Mouse (Mus musculus) hindbrain, embryonic 12.5 days (tissue): ENCODE measurements around the gene Lrtm2. TPM values are rescaled to one million over a fixed set of nuclear protein-coding genes. Genes with fewer than 3 reads are reported as not detected.
A peak's percentile ranks its signal among the peaks of the same experiment; 100 is the strongest.

Experiments
- ATAC-seq: fragments of 200-750 bp; cut with Nextera tagmentation; 2 replicates; pipeline ENCODE4 v1.8.0; 2017; ENCODE audit warnings: moderate TSS enrichment; ENCODE audit not compliant: low FRiP score
- H3K27ac ChIP-seq: fragments of 300-500 bp; sonication (generic); 2 replicates; pipeline ENCODE4 v1.5.1; 2016; ENCODE audit warnings: mild to moderate bottlenecking
- H3K27me3 ChIP-seq: fragments of 300-500 bp; sonication (generic); 2 replicates; pipeline ENCODE4 v1.6.1; 2016; ENCODE audit warnings: mild to moderate bottlenecking
- H3K36me3 ChIP-seq: fragments of 300-500 bp; sonication (generic); 2 replicates; pipeline ENCODE4 v1.6.1; 2016; ENCODE audit warnings: mild to moderate bottlenecking
- H3K4me1 ChIP-seq: fragments of 300-500 bp; sonication (generic); 2 replicates; pipeline ENCODE4 v1.6.1; 2016
- H3K4me2 ChIP-seq: fragments of 300-500 bp; sonication (generic); replicated peaks from 2 replicates; pipeline ENCODE4 v1.6.1; 2016; ENCODE audit warnings: mild to moderate bottlenecking
- H3K4me3 ChIP-seq: fragments of 300-500 bp; sonication (generic); 2 replicates; pipeline ENCODE4 v1.5.1; 2016; ENCODE audit warnings: mild to moderate bottlenecking
- H3K9ac ChIP-seq: fragments of 300-500 bp; sonication (generic); 2 replicates; pipeline ENCODE4 v1.6.1; 2016; ENCODE audit warnings: mild to moderate bottlenecking, moderate library complexity
- H3K9me3 ChIP-seq: fragments of 300-500 bp; sonication (generic); replicated peaks from 2 replicates; pipeline ENCODE4 v1.6.1; 2016; ENCODE audit warnings: mild to moderate bottlenecking
- WGBS: fragments of 180-500 bp; shearing (Covaris S2); methylation state at CpG from one replicate; pipeline ENCODE4 v1.1.7; 2016; 5-methylcytosine and 5-hydroxymethylcytosine counted together
- polyA plus RNA-seq: library from polyadenylated mRNA; unstranded; fragments of >200 nt; fragmentation: Nextera tagmentation; extraction: Ambion mirVana; gene quantifications from 2 replicates; pipeline ENCODE4 v1.2.1, GENCODE M21; 2016

Lrtm2 gene
- polyA plus RNA-seq, 1 experiment from 2014 or later = 0.80 TPM

- H3K4me2 ChIP-seq = no peak overlapping the region
- H3K9me3 ChIP-seq = no peaks in the 10 kb centered on the region
- H3K27ac ChIP-seq = no peak overlapping the region
- H3K9ac ChIP-seq = no peak overlapping the region
- no peaks in the 10 kb centered on the region for H3K36me3 ChIP-seq
- H3K4me3 ChIP-seq = no peak overlapping the region
- H3K4me1 ChIP-seq = peaks cover 39% of the 10 kb centered on the region
- 12% methylated on average over 3 of the region's 3 CpGs for WGBS
- ATAC-seq = no peak
- peaks cover 56% of the 10 kb centered on the region for H3K27me3 ChIP-seq
Measured at GRCm38 (mm10) chr6:119333202-119333601, 2.6 kb upstream of the Lrtm2 start.

DNA sequence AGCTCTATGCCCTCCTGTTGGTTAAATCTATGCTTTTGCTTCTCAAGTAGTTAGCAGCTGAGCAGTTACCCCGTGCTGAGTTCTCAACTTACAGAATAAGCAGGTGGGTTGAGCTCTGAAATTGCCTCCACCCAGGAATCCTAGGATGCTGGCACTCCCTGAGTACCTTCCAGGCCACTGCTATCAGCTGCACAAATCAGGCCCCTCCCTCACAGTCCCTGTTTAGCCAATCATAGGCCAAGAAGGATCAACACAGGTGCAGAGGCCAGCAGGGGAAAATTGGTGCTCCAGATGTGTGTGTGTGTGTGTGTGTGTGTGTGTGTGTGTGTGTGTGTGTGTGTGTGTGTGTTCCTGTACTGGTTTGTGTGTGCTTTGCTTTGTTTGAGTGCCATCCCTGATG is 1.5 kb upstream of the Lrtm2 start:
- Histone ChIP-seq H3K4me1 (peaks cover 37% of the 10 kb centered on the region), H3K36me3 (no peaks in the 10 kb centered on the region), H3K9ac (no peak overlapping the region), H3K27me3 (peaks cover 67% of the 10 kb centered on the region), H3K4me3 (no peak overlapping the region), H3K9me3 (no peaks in the 10 kb centered on the region), H3K27ac (no peak overlapping the region), H3K4me2 (no peak overlapping the region)
- 9% methylated on average over 1 of the region's 1 CpGs for WGBS
- ATAC-seq = no peak

DNA sequence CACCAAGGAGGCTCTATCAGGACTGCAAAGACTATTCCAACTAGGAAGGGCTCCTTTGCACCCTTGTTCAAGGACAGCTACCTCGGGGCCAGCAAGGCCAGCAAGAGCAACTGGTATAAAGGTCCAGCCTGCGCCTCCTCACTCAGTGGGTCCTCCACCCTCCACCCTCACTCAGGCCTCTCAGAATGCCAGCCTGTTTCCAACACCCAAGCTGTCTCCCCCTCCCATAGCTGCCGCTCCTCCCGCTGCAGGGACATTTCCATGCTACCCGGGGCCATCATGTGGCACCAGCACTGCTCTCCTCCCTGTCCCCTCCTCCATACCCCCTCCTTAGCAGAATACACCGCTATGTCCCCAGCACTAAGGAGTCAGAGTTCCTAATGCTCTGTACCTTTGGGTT is 630 bp downstream of the Lrtm2 start:
- Histone ChIP-seq H3K4me2 (peak overlapping the region; percentile 80), H3K4me1 (peaks cover 46% of the 10 kb centered on the region), H3K27me3 (peaks cover 68% of the 10 kb centered on the region), H3K9ac (no peak overlapping the region), H3K4me3 (peak overlapping the region; percentile 43), H3K36me3 (no peaks in the 10 kb centered on the region), H3K27ac (no peak overlapping the region), H3K9me3 (no peaks in the 10 kb centered on the region)
- peak; percentile 27; the same call in 1 of the 2 replicates for ATAC-seq
- 13% methylated on average over 6 of the region's 6 CpGs for WGBS

DNA sequence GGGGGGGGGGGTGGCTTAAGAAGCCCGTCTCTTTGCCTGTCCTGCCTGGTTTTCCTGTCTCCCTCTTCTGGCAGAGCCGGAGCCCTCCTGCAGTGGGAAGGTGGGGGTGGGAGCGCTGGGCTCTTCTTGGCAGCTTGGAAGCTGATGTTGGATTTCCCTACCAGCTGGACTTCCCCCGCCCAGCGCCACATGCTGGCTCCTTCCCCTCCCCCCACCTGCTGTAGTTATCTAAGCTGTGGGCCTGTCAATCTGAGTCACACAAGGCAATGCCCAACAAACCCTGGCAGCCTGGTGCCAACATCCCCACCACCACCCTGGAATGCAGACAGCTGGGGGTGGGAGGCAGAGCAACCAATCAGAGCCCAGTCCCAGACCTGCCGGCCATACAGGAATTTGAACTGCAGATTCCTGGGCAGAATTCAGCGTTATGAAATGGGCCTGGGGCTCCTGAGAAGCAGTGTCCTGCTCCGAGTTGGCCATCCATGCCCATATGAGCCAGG is 1.3 kb downstream of the Lrtm2 start:
- peak overlapping the region; percentile 80 for H3K4me2 ChIP-seq
- 2% methylated on average over 8 of the region's 8 CpGs for WGBS
- 0 out of 2 replicates have a peak overlapping the region, but pooled peaks have one; percentile 18 for H3K9ac ChIP-seq
- peak overlapping the region; percentile 10; the same call in 1 of the 2 replicates for H3K4me3 ChIP-seq
- H3K27me3 ChIP-seq = peaks cover 64% of the 10 kb centered on the region
- H3K4me1 ChIP-seq = peaks cover 46% of the 10 kb centered on the region
- ATAC-seq = peak; percentile 61
- H3K36me3 ChIP-seq = no peaks in the 10 kb centered on the region
- no peaks in the 10 kb centered on the region for H3K9me3 ChIP-seq
- no peak overlapping the region for H3K27ac ChIP-seq

DNA sequence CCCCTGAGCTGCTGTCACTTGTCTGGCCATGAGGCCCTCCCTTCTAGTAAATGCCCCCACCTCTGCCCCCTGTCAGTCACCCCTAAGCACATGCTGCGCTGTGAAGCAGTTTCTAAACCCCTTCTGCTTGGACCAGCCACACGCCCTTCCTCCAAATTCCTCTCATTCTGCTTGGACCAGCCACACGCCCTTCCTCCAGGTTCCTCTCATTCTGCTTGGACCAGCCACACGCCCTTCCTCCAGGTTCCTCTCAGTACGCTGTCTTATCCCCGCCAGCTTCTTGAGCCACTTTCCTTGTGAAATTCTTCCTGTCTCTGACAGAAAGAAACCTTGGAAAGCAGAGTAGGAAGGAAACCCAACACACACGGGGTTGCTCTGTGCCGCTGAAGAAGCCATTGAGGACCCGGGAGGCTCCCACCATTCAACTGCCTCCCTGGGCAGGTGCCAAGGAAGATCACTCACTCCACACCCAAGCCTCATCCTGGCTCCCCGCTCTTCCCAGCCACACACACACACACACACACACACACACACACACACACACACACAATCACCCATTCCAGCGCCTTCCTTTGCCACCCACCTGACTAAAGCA is 1.9 kb downstream of the Lrtm2 start:
- Histone ChIP-seq H3K9me3 (no peaks in the 10 kb centered on the region), H3K36me3 (no peaks in the 10 kb centered on the region), H3K4me1 (peaks cover 43% of the 10 kb centered on the region), H3K9ac (0 out of 2 replicates have a peak overlapping the region, but pooled peaks have one; percentile 18), H3K27ac (no peak overlapping the region), H3K27me3 (peaks cover 65% of the 10 kb centered on the region), H3K4me3 (no peak overlapping the region), H3K4me2 (peak overlapping the region; percentile 80)
- no peak for ATAC-seq
- WGBS = 15% methylated on average over 11 of the region's 11 CpGs

DNA sequence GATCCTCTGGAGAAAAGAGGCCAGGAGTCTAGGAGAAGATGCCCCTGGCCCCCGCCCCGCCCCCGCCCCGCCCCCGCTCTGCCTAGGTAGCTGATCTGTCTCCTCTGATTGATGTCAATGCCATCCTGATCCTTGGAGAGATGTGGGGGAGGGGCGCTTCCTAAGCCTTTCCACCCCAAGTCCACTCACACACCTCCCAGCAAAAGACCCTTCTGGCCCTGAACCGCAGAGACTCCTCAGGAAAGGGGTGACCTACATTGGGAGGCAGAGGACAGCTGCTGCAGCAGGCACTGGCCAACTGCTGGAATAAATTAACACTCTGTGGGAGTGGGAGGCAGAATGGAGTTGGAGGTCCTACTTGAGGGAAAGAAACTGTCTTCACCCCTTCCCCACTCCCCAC is 4.0 kb downstream of the Lrtm2 start:
- no peak for ATAC-seq
- peaks cover 55% of the 10 kb centered on the region for H3K27me3 ChIP-seq
- WGBS = 33% methylated on average over 7 of the region's 7 CpGs

GRCm38 (mm10) chr6:119325978-119326377 is 4.6 kb downstream of the Lrtm2 start:
- Histone ChIP-seq H3K4me3 (no peak overlapping the region), H3K4me2 (no peak overlapping the region), H3K27me3 (peaks cover 50% of the 10 kb centered on the region), H3K27ac (no peak overlapping the region), H3K4me1 (peaks cover 36% of the 10 kb centered on the region), H3K36me3 (no peaks in the 10 kb centered on the region), H3K9ac (no peak overlapping the region), H3K9me3 (no peaks in the 10 kb centered on the region)
- ATAC-seq = no peak
- 73% methylated on average over 6 of the region's 6 CpGs for WGBS

More for the DNA sequence above, 4.0 kb downstream of the Lrtm2 start:
- no peak overlapping the region for H3K9ac ChIP-seq
- H3K4me1 ChIP-seq = peaks cover 38% of the 10 kb centered on the region
- H3K9me3 ChIP-seq = no peaks in the 10 kb centered on the region
- H3K27ac ChIP-seq = no peak overlapping the region
- no peaks in the 10 kb centered on the region for H3K36me3 ChIP-seq
- H3K4me2 ChIP-seq = no peak overlapping the region
- no peak overlapping the region for H3K4me3 ChIP-seq

- no peak overlapping the region for H3K4me2 ChIP-seq
- ATAC-seq = no peak
- H3K27ac ChIP-seq = no peak overlapping the region
- H3K9ac ChIP-seq = no peak overlapping the region
- no peaks in the 10 kb centered on the region for H3K9me3 ChIP-seq
- peaks cover 42% of the 10 kb centered on the region for H3K27me3 ChIP-seq
- H3K4me3 ChIP-seq = no peak overlapping the region
- WGBS = 54% methylated on average over 10 of the region's 10 CpGs
- H3K36me3 ChIP-seq = no peaks in the 10 kb centered on the region
- H3K4me1 ChIP-seq = peaks cover 26% of the 10 kb centered on the region
Measured at GRCm38 (mm10) chr6:119324776-119325175, 5.8 kb downstream of the Lrtm2 start.

DNA sequence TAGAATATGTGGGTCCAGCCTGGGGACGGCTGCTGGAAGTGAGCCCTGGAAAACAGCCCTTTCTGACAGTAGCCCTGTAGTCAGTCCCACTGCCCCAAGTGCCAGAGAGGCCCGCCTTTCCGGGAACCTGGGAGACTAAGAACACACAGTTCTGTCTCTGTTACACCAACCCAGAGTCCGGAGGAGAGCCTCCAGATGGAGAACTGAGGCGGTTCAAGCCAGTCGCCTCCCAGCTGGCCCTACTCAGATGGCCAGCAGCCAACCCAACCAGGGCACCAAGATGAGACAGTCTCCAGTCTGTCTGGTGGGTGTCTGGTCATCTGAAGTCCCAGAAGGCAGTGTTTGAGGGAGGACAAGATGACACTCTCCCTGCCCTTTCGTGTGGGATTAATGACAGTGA is 8.8 kb downstream of the Lrtm2 start:
- Histone ChIP-seq H3K4me3 (no peak overlapping the region), H3K27ac (no peak overlapping the region), H3K36me3 (no peaks in the 10 kb centered on the region), H3K9ac (no peak overlapping the region), H3K4me2 (no peak overlapping the region), H3K4me1 (peaks cover 14% of the 10 kb centered on the region), H3K27me3 (peaks cover 14% of the 10 kb centered on the region; the same call in 1 of the 2 replicates), H3K9me3 (no peaks in the 10 kb centered on the region)
- no peak for ATAC-seq
- WGBS = 73% methylated on average over 7 of the region's 7 CpGs

DNA sequence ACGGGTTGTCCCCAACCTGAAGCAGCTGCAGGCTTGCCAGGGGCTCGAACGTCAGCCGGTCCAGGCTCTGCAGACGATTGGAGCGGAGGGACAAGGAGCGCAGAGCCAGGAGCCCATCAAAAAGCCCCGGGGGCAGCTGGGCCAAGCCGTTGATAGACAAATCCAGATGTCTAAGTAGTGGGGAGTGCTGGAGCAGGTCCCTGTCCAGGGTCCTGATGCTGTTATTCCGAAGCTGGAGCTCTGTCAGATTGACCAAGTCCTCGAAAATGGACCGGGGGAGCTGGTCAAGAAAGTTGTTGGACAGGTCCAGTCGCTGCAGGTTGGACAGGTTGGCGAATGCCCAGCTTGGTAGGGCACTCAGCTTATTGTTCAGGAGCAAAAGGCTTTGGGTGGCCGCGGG is 10.1 kb downstream of the Lrtm2 start:
- Histone ChIP-seq H3K27ac (no peak overlapping the region), H3K4me2 (no peak overlapping the region), H3K9me3 (no peaks in the 10 kb centered on the region), H3K9ac (no peak overlapping the region), H3K4me3 (no peak overlapping the region), H3K4me1 (0 out of 2 replicates have a peak, but pooled peaks cover 6% of the 10 kb centered on the region), H3K27me3 (peaks cover 10% of the 10 kb centered on the region; the same call in 1 of the 2 replicates), H3K36me3 (no peaks in the 10 kb centered on the region)
- no peak for ATAC-seq
- 40% methylated on average over 16 of the region's 16 CpGs for WGBS

DNA sequence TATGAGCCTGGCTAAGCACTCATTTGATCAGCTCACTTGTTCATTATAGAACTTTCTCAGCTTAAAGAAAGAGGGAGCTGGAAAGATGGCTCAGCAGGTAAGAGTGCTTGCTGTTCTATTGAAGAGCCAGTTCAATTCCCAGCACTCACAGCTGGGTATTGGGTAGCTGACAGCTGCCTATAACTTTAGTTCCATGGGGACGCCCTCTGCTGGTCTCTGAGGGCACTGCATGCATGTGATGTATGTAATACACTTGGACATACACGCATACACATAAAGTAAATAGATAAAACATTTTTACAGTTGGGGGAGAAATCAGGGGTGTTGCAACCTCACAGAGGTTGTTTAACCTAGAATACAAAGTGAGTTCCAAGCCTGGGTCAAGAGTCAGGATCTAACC is 11.2 kb downstream of the Lrtm2 start:
- WGBS = 92% methylated on average over 2 of the region's 2 CpGs
- H3K9ac ChIP-seq = no peak overlapping the region
- no peak overlapping the region; the same call in 1 of the 2 replicates for H3K27ac ChIP-seq
- no peak for ATAC-seq
- H3K4me3 ChIP-seq = no peak overlapping the region
- H3K27me3 ChIP-seq = peaks cover 10% of the 10 kb centered on the region; the same call in 1 of the 2 replicates
- H3K36me3 ChIP-seq = no peaks in the 10 kb centered on the region
- H3K4me1 ChIP-seq = peaks cover 11% of the 10 kb centered on the region
- H3K4me2 ChIP-seq = no peak overlapping the region
- H3K9me3 ChIP-seq = no peaks in the 10 kb centered on the region

DNA sequence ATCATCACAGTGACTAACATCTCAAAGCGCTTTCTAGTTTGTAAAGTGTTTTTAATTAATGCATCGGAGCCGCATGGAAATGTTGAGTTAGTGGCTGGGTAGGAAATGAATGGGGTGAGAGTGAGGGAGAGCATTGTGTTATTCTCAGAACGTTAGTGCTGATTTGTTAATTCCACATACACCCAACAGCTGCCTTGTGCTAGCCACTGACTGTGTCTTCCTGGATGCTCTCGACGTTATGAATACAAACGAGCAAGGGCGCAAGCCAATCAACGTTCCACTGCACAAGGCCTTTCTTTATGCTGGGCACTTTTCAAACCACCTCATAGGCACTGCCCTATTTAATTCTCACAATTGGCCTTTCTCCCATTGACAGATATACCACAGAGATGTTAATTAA is 11.8 kb downstream of the Lrtm2 start:
- H3K4me3 ChIP-seq = no peak overlapping the region
- H3K4me1 ChIP-seq = peaks cover 18% of the 10 kb centered on the region
- H3K27ac ChIP-seq = no peak overlapping the region; the same call in 1 of the 2 replicates
- ATAC-seq = peak; percentile 67
- no peak overlapping the region for H3K9ac ChIP-seq
- H3K36me3 ChIP-seq = no peaks in the 10 kb centered on the region
- 51% methylated on average over 9 of the region's 9 CpGs for WGBS
- no peaks in the 10 kb centered on the region for H3K9me3 ChIP-seq
- H3K27me3 ChIP-seq = peaks cover 9% of the 10 kb centered on the region; the same call in 1 of the 2 replicates
- no peak overlapping the region for H3K4me2 ChIP-seq
